Comparison of ENCODE assay signal across 18 mouse cellular contexts in genomic region chr16:90290962-90291361, GRCm38 (mm10). TPM values are rescaled to one million over a fixed set of nuclear protein-coding genes. Genes with fewer than 3 reads are reported as not detected.
DNase-seq lines count a peak whose midpoint lies in the region; ATAC-seq and TF ChIP-seq lines count a peak whose summit lies in the region.
"Had no signal": no experiment of that assay in that cellular context is flagged by ENCODE, and none has a peak within 500 bp of the region (broad histone marks: within the 10 kb centered on the region; RNA-seq: fewer than 3 reads in every experiment).

No protein-coding gene starts in this region.

- no peak for ATAC-seq in kidney, embryonic 16.5 days (ENCODE audit: low FRiP score, low TSS enrichment)
- peak; percentile 56; the same call in 1 of the 2 replicates for ATAC-seq in intestine, embryonic 16.5 days

- WGBS in kidney, embryonic 16.5 days, result 54% methylated on average over 9 of the region's 9 CpGs
- 54% methylated on average over 9 of the region's 9 CpGs for WGBS in intestine, embryonic 16.5 days
- WGBS in midbrain, embryonic 10.5 days, result 69% methylated on average over 9 of the region's 9 CpGs

- H3K4me3 ChIP-seq in kidney, embryonic 16.5 days (ENCODE audit: low read length), result no peak overlapping the region
- peak overlapping the region; percentile 3; the same call in 1 of the 2 replicates for H3K4me3 ChIP-seq in testis, adult 2 months (ENCODE audit: control insufficient read depth, low read depth, low read length)
- peak overlapping the region; percentile 23; the same call in 1 of the 2 replicates for H3K4me3 ChIP-seq in intestine, embryonic 16.5 days (ENCODE audit: low read length)
- no peak overlapping the region for H3K4me3 ChIP-seq in midbrain, embryonic 10.5 days
- H3K4me3 ChIP-seq: embryonic facial prominence, embryonic 13.5 days; heart, embryonic 15.5 days; hindbrain, embryonic 15.5 days; midbrain, embryonic 12.5 days had no signal

- H3K4me2 ChIP-seq in kidney, embryonic 16.5 days (replicated peaks; ENCODE audit: low read depth, low read length), result 0 out of 2 replicates have a peak overlapping the region, but pooled peaks have one; percentile 1
- H3K4me2 ChIP-seq in intestine, embryonic 16.5 days (ENCODE audit: low read depth, low read length), result peak overlapping the region; percentile 41
- H3K4me2 ChIP-seq: embryonic facial prominence, embryonic 13.5 days; heart, embryonic 15.5 days; hindbrain, embryonic 15.5 days; midbrain, embryonic 12.5 days had no signal

- no peak for TF ChIP-seq CTCF in testis, adult 2 months (IDR thresholded peaks at IDR 0.05; ENCODE audit: control insufficient read depth, insufficient read depth, insufficient replicate concordance, low read depth, low read length)

- no peaks in the 10 kb centered on the region for H3K9me3 ChIP-seq in kidney, embryonic 16.5 days (ENCODE audit: low read length)
- no peaks in the 10 kb centered on the region for H3K9me3 ChIP-seq in intestine, embryonic 16.5 days (ENCODE audit: control insufficient read depth, low read length)
- H3K9me3 ChIP-seq in midbrain, embryonic 10.5 days (replicated peaks), result no peaks in the 10 kb centered on the region
- H3K9me3 ChIP-seq: embryonic facial prominence, embryonic 13.5 days; heart, embryonic 15.5 days; hindbrain, embryonic 15.5 days; midbrain, embryonic 12.5 days had no signal

- no peaks in the 10 kb centered on the region for H3K36me3 ChIP-seq in kidney, embryonic 16.5 days (ENCODE audit: insufficient read depth, low read length)
- no peaks in the 10 kb centered on the region for H3K36me3 ChIP-seq in testis, adult 2 months (ENCODE audit: control insufficient read depth, insufficient read depth, low read length)
- H3K36me3 ChIP-seq in intestine, embryonic 16.5 days (ENCODE audit: control insufficient read depth, insufficient read depth, low read length), result no peaks in the 10 kb centered on the region
- no peaks in the 10 kb centered on the region for H3K36me3 ChIP-seq in midbrain, embryonic 10.5 days
- H3K36me3 ChIP-seq: embryonic facial prominence, embryonic 13.5 days; heart, embryonic 15.5 days; hindbrain, embryonic 15.5 days; midbrain, embryonic 12.5 days had no signal

- no peak for TF ChIP-seq POLR2A in testis, adult 2 months (IDR thresholded peaks at IDR 0.05; ENCODE audit: control insufficient read depth, low read depth, low read length)

- no peaks in the 10 kb centered on the region for H3K4me1 ChIP-seq in kidney, embryonic 16.5 days (ENCODE audit: insufficient read depth, low read length)
- H3K4me1 ChIP-seq in testis, adult 2 months (ENCODE audit: control insufficient read depth, insufficient read depth, low read length), result 0 out of 2 replicates have a peak, but pooled peaks cover 2% of the 10 kb centered on the region
- H3K4me1 ChIP-seq in intestine, embryonic 16.5 days (ENCODE audit: control insufficient read depth, insufficient read depth, low read length), result no peaks in the 10 kb centered on the region
- H3K4me1 ChIP-seq in midbrain, embryonic 10.5 days, result no peaks in the 10 kb centered on the region
- H3K4me1 ChIP-seq: hindbrain, embryonic 15.5 days; midbrain, embryonic 12.5 days had no signal

- H3K27ac ChIP-seq in kidney, embryonic 16.5 days (ENCODE audit: low read length), result no peak overlapping the region
- no peak overlapping the region for H3K27ac ChIP-seq in testis, adult 2 months (ENCODE audit: control insufficient read depth, insufficient read depth, low read depth, low read length)
- no peak overlapping the region for H3K27ac ChIP-seq in intestine, embryonic 16.5 days (ENCODE audit: low read length)
- no peak overlapping the region for H3K27ac ChIP-seq in midbrain, embryonic 10.5 days (replicated peaks)
- H3K27ac ChIP-seq: embryonic facial prominence, embryonic 13.5 days; heart, embryonic 15.5 days; hindbrain, embryonic 15.5 days; midbrain, embryonic 12.5 days had no signal

- H3K27me3 ChIP-seq in kidney, embryonic 16.5 days (ENCODE audit: insufficient read depth, low read length), result no peaks in the 10 kb centered on the region
- no peaks in the 10 kb centered on the region for H3K27me3 ChIP-seq in testis, adult 2 months (ENCODE audit: control insufficient read depth, insufficient read depth, low read length)
- no peaks in the 10 kb centered on the region for H3K27me3 ChIP-seq in intestine, embryonic 16.5 days (replicated peaks; ENCODE audit: control insufficient read depth, insufficient read depth, low read length)
- no peaks in the 10 kb centered on the region for H3K27me3 ChIP-seq in midbrain, embryonic 10.5 days (ENCODE audit: low read depth, poor library complexity, severe bottlenecking)
- H3K27me3 ChIP-seq: embryonic facial prominence, embryonic 13.5 days; heart, embryonic 15.5 days; hindbrain, embryonic 15.5 days; midbrain, embryonic 12.5 days had no signal

- no peak overlapping the region for H3K9ac ChIP-seq in kidney, embryonic 16.5 days (replicated peaks; ENCODE audit: low read length)
- no peak overlapping the region for H3K9ac ChIP-seq in intestine, embryonic 16.5 days (ENCODE audit: low read depth, low read length)
- H3K9ac ChIP-seq: embryonic facial prominence, embryonic 13.5 days; heart, embryonic 15.5 days; hindbrain, embryonic 15.5 days; midbrain, embryonic 12.5 days had no signal

- no peak for DNase-seq in kidney, postnatal 25 days
- no peak for DNase-seq in testis, postnatal 14 days (ENCODE audit: low spot score)
- DNase-seq in spleen, postnatal 4 days (ENCODE audit: low spot score in 2 of 2), result no peak
- no peak for DNase-seq in midbrain, embryonic 10.5 days (ENCODE audit: low spot score)
- DNase-seq: cerebellum, adult 18-20 months; kidney, adult 8-10 months; layer of hippocampus, postnatal 36 days; left cerebral cortex, postnatal 4 days; lung, postnatal 36 days; spleen, adult 18-20 months; thymus, adult 18-20 months had no signal

RNA-seq across cellular contexts. Expression of gene Scaf4, which starts 6.7 kb away (rescaled TPM):
- polyA plus RNA-seq in kidney, embryonic 16.5 days (2015; fragmentation: Nextera tagmentation; extraction: Ambion mirVana), result 22.1 and 29.2 TPM in 2 replicates
- 67.0 and 71.2 TPM in 2 replicates for polyA plus RNA-seq in testis, adult 2 months (2012; rRNA removed)
- polyA plus RNA-seq in intestine, embryonic 16.5 days (2015; fragmentation: Nextera tagmentation; extraction: Ambion mirVana), result 15.4 and 18.1 TPM in 2 replicates
- polyA plus RNA-seq in midbrain, embryonic 10.5 days (2016; fragmentation: Nextera tagmentation; extraction: Ambion mirVana), result 34.6 and 35.7 TPM in 2 replicates

Comparison
In these comparisons a context has a peak if more than half of its experiments do, and no peak if none do; other contexts are left out.
1. H3K4me3 ChIP-seq: peak in testis, adult 2 months (single experiment) and intestine, embryonic 16.5 days (single experiment); none in kidney, embryonic 16.5 days (single experiment) and midbrain, embryonic 10.5 days (single experiment).